Mouse (Mus musculus) stomach, embryonic 14.5 days (tissue): ENCODE data around the gene Spata16. TPM values are rescaled to one million over a fixed set of nuclear protein-coding genes. Genes with fewer than 3 reads are reported as not detected.

Experiments
- ATAC-seq: fragments of 200-750 bp; cut with Nextera tagmentation; 2 replicates; pipeline ENCODE4 v1.8.0; 2017; ENCODE audit warnings: low read depth, moderate TSS enrichment; ENCODE audit not compliant: insufficient number of reproducible peaks, insufficient read depth, low FRiP score
- H3K27ac ChIP-seq: fragments of 300-500 bp; sonication (generic); 2 replicates; pipeline ENCODE4 v1.5.1; 2014; ENCODE audit warnings: mild to moderate bottlenecking, low read length, moderate library complexity, mixed read lengths
- H3K27me3 ChIP-seq: fragments of 300-500 bp; sonication (generic); 2 replicates; pipeline ENCODE4 v1.6.1; 2014; ENCODE audit warnings: low read length, control low read depth, mixed read lengths; ENCODE audit not compliant: control insufficient read depth, insufficient read depth
- H3K36me3 ChIP-seq: fragments of 300-500 bp; sonication (generic); 2 replicates; pipeline ENCODE4 v1.6.1; 2014; ENCODE audit warnings: mild to moderate bottlenecking, control low read depth, low read length, moderate library complexity, mixed read lengths; ENCODE audit not compliant: control insufficient read depth, insufficient read depth
- H3K4me1 ChIP-seq: fragments of 300-500 bp; sonication (generic); 2 replicates; pipeline ENCODE4 v1.6.1; 2014; ENCODE audit warnings: low read length, control low read depth, mixed read lengths; ENCODE audit not compliant: control insufficient read depth, insufficient read depth
- H3K4me2 ChIP-seq: fragments of 300-500 bp; sonication (generic); replicated peaks from 2 replicates; pipeline ENCODE4 v1.6.1; 2014; ENCODE audit warnings: low read depth, low read length, control low read depth
- H3K4me3 ChIP-seq: fragments of 300-500 bp; sonication (generic); 2 replicates; pipeline ENCODE4 v1.5.1; 2014; ENCODE audit warnings: low read depth, low read length, control low read depth
- H3K9ac ChIP-seq: fragments of 300-500 bp; sonication (generic); replicated peaks from 2 replicates; pipeline ENCODE4 v1.6.1; 2014; ENCODE audit warnings: low read depth, mild to moderate bottlenecking, control low read depth, low read length, moderate library complexity, mixed read lengths
- H3K9me3 ChIP-seq: fragments of 300-500 bp; sonication (generic); 2 replicates; pipeline ENCODE4 v1.6.1; 2016; ENCODE audit warnings: low read depth, low read length, control low read depth; ENCODE audit not compliant: control insufficient read depth
- WGBS: fragments of 180-500 bp; shearing (Covaris S2); extraction: QIAGEN DNeasy Blood & Tissue Kit; methylation state at CpG from one replicate; pipeline ENCODE4 v1.1.7; 2014; 5-methylcytosine and 5-hydroxymethylcytosine counted together
- polyA plus RNA-seq: library from polyadenylated mRNA; unstranded; fragments of >200 nt; fragmentation: Nextera tagmentation; extraction: Ambion mirVana; gene quantifications from 2 replicates; pipeline ENCODE4 v1.2.1, GENCODE M21; 2014

The Spata16 gene
- polyA plus RNA-seq, 1 experiment from 2014 or later: not detected

DNA sequence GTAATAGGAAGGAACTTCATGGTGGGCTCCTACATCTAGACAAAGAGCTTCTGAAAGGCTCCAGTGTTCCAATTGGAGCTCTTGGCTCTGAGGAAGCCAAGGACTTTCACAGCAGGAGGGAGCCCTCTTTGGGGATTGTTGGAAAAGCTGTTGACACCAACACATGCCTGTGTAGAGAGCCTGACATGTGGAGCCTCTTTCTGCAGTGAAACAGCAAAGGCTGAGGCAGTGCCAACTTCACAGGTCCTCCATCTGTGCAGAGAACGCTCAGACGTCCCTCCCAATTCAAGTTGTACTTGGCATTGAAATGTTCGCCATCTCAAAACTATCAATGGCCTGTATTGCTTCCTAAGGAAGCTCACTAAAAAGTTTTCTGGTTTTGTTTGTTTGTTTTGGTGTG, 207.6 kb downstream of the Spata16 start:
- Histone ChIP-seq H3K36me3 (no peaks in the 10 kb centered on the region), H3K27ac (no peak overlapping the region), H3K4me3 (no peak overlapping the region), H3K9me3 (no peaks in the 10 kb centered on the region; the same call in 1 of the 2 replicates), H3K27me3 (no peaks in the 10 kb centered on the region), H3K9ac (no peak overlapping the region), H3K4me1 (no peaks in the 10 kb centered on the region), H3K4me2 (no peak overlapping the region)
- 79% methylated on average over 3 of the region's 3 CpGs for WGBS
- ATAC-seq: no peak

DNA sequence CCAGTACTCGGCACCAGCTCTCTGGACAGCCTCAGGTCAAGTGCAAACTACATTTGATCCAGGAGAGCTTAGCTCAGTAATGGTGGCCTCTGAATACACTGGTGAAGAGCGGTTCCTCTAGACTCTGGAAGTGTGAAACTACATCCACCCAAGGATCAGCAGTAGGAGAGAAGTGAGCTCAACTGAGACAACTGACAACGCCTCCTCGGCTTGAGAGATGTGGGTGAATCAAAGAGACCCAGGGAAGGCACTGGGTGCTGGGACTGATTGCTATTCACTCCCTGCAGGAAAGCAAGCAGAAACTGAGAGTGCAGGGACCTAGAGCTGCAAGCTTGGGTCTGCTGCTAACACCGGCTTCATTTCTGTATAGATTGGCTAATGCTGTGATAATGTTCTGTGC, 210.5 kb downstream of the Spata16 start:
- H3K4me1 ChIP-seq: no peaks in the 10 kb centered on the region
- H3K27me3 ChIP-seq: no peaks in the 10 kb centered on the region
- no peaks in the 10 kb centered on the region; the same call in 1 of the 2 replicates for H3K9me3 ChIP-seq
- no peak overlapping the region for H3K27ac ChIP-seq
- WGBS: 54% methylated on average over 5 of the region's 5 CpGs
- H3K36me3 ChIP-seq: no peaks in the 10 kb centered on the region
- H3K4me2 ChIP-seq: no peak overlapping the region
- ATAC-seq: no peak
- H3K4me3 ChIP-seq: no peak overlapping the region
- no peak overlapping the region for H3K9ac ChIP-seq

DNA sequence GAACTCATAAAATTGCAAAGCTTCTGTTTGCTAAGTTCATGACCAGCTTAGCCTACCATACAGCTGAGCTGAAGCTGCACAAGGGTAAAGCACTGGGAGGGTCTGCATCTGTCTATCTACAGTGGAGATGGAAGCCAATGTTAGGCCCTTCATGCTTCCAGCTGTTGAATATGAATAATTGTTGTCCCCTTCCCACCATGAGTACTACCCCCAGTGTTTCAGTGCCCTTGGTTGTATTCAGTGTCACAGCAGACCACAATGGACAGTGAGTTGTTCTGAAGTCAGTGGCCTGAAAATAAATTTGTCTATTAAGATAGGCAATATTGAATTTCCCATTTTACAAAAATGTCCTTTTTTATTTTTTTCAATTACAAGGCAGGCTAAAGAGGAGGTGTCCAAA, 212.8 kb downstream of the Spata16 start:
- Histone ChIP-seq H3K9ac (no peak overlapping the region), H3K27ac (no peak overlapping the region), H3K4me1 (no peaks in the 10 kb centered on the region), H3K4me2 (no peak overlapping the region), H3K27me3 (no peaks in the 10 kb centered on the region), H3K36me3 (no peaks in the 10 kb centered on the region), H3K4me3 (no peak overlapping the region), H3K9me3 (no peaks in the 10 kb centered on the region; the same call in 1 of the 2 replicates)
- ATAC-seq: no peak

DNA sequence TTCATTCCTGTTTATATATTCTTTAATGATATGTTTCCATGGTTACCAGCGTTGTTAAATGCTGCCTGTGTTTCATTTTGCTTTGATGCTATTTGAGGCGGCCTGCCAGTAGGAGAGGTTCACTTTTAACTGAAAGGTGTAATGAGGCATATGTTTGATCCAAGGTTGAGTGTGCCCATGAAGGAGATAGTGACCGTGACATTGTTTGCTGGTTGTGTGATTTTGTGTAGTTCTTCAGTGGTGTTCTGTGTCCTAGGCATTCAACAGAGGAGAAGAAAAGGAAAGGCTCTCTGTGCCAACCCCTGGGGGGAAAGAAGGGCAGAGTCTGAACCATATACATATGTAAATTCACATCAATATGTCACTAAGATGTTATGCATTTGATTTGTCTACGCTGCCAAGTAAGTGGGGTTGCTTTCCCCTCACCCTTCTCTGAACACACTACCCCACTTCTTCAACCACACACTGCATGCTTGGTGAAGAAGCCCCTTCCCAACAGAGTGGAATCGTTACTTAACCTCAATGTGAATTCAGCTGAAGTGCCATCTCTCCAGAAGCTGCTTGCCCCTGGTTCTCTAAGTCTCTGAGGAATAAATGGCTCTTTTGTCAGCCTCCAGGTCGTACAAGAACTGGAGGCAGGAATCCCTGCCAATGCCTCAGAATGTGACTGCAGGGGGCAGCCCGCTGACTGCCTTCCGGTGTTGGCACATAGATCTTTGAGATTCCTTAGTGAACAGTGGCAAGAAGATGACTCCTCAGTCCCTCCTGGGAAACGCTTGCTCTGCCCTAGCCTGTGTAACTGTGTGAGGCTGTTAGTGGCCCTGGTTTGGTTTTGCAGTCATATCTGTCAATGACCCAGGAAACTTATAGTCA, 213.5 kb downstream of the Spata16 start:
- Histone ChIP-seq H3K4me3 (no peak overlapping the region), H3K36me3 (no peaks in the 10 kb centered on the region), H3K27me3 (no peaks in the 10 kb centered on the region), H3K4me1 (no peaks in the 10 kb centered on the region), H3K9me3 (no peaks in the 10 kb centered on the region; the same call in 1 of the 2 replicates), H3K4me2 (no peak overlapping the region), H3K9ac (no peak overlapping the region), H3K27ac (no peak overlapping the region)
- 74% methylated on average over 9 of the region's 9 CpGs for WGBS
- ATAC-seq: no peak

DNA sequence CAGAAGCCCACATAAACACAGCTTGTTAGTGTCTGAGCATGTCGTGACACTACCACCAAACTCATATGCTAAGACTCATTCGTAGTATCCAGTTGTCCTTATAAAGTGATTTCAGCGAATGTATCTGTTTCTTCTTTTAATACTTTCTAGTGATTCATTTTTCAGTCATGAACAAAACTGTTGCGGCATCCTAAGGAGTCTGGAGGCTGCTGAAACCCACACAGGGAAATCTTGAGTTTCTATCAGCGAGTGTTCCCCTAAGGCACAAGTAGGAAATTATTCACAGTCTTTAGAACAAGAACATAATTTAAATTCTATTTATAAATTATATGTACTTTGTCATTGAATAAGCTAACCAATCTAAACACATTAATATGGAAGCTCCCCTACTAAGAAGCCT, 216.1 kb downstream of the Spata16 start:
- H3K36me3 ChIP-seq: no peaks in the 10 kb centered on the region
- ATAC-seq: no peak
- 78% methylated on average over 5 of the region's 5 CpGs for WGBS
- no peak overlapping the region for H3K4me2 ChIP-seq
- H3K9me3 ChIP-seq: no peaks in the 10 kb centered on the region; the same call in 1 of the 2 replicates
- no peaks in the 10 kb centered on the region for H3K4me1 ChIP-seq
- no peak overlapping the region for H3K9ac ChIP-seq
- no peaks in the 10 kb centered on the region for H3K27me3 ChIP-seq
- H3K27ac ChIP-seq: no peak overlapping the region
- no peak overlapping the region for H3K4me3 ChIP-seq

DNA sequence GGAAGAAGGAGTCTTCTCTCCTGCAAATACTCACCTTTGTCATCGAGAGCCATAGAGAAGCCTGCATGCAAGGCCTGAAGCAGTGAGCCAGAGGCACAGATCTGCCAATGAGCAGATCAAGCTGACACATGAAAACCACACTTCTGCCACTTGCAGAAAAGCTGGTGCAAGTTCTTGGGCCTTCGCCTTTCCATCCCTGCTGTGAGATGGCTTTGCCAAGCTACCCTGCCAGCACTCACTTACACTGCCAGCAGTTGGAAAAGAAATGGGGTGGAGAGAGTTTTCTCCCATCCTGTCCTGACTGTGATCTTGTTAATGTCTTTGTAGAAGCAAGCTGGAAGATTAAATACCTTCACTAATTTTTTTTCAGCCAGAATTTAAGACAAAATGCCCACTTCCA, 237.3 kb downstream of the Spata16 start:
- H3K27me3 ChIP-seq: no peaks in the 10 kb centered on the region
- H3K36me3 ChIP-seq: no peaks in the 10 kb centered on the region
- no peak for ATAC-seq
- no peak overlapping the region for H3K4me3 ChIP-seq
- WGBS: 74% methylated on average over 2 of the region's 2 CpGs
- no peak overlapping the region for H3K27ac ChIP-seq
- no peaks in the 10 kb centered on the region for H3K4me1 ChIP-seq
- no peak overlapping the region for H3K9ac ChIP-seq
- H3K4me2 ChIP-seq: no peak overlapping the region
- H3K9me3 ChIP-seq: no peaks in the 10 kb centered on the region

DNA sequence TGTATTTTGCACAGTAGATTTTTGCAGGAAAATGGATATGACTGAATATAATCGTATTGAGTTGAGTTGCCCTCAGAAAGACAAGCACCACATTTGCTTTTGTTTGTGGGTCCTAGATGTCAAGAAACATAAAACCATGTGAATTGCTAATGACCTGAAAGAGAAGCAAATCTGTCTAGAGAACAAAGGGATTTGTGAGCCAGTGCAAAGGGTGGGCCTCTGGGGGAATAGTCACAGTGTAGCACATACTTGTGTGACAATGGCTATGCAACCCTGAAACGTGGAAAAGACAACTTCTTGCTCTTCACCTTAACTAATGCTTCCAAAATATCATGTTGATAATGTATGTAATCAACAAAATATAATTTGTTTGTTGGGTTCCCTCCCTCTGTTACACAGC, 239.9 kb downstream of the Spata16 start:
- Histone ChIP-seq H3K9me3 (no peaks in the 10 kb centered on the region), H3K36me3 (no peaks in the 10 kb centered on the region), H3K27ac (no peak overlapping the region), H3K27me3 (no peaks in the 10 kb centered on the region), H3K4me3 (no peak overlapping the region), H3K4me2 (no peak overlapping the region), H3K9ac (no peak overlapping the region), H3K4me1 (no peaks in the 10 kb centered on the region)
- ATAC-seq: no peak
- 72% methylated on average over 2 of the region's 2 CpGs for WGBS

DNA sequence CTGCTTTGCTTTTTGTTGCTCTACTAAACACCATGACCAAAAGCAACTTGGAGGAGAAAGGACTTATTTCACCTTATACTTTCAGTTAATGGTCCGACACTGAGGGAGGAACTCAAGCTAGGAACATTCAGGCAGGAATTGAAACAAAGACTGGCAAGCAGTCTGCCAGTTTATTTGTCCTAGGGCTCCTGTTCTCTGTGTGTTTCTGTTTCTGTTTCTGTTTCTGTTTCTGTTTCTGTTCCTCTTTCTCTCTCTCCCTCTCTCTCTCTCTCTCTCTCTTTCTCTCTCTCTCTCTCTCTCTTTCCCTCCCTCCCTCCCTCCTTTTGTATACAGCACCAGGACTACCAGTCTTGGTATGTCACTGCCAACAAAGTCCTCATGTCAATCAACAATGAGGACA, 279.2 kb downstream of the Spata16 start:
- no peak overlapping the region for H3K4me2 ChIP-seq
- H3K27ac ChIP-seq: no peak overlapping the region
- ATAC-seq: no peak
- WGBS: 83% methylated on average over 1 of the region's 1 CpGs
- H3K4me3 ChIP-seq: no peak overlapping the region
- H3K4me1 ChIP-seq: no peaks in the 10 kb centered on the region
- H3K9ac ChIP-seq: no peak overlapping the region
- H3K27me3 ChIP-seq: no peaks in the 10 kb centered on the region
- H3K36me3 ChIP-seq: no peaks in the 10 kb centered on the region
- no peaks in the 10 kb centered on the region for H3K9me3 ChIP-seq

DNA sequence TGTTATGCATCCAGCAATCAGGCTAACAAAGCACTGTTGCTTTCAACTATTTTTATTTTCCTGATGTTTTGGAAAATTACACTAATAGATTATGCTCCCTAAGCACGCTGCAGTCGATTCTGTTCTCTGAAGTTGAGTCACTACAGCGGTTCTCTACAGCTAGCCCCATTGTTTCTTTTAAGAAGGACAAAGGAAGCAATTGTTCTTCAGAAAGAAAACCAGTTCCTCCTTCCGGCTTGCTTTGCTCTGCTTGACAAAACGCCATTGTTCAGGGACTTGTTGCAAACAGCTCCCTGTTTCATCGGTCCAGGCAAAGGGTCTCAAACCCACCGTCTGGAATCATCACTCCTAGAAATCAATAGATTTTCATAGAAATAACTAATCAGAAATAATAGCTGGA, 283.6 kb downstream of the Spata16 start:
- no peak for ATAC-seq

More for the DNA sequence above, 283.6 kb downstream of the Spata16 start:
- no peak overlapping the region for H3K4me3 ChIP-seq
- H3K4me2 ChIP-seq: no peak overlapping the region
- 68% methylated on average over 7 of the region's 7 CpGs for WGBS
- no peaks in the 10 kb centered on the region for H3K36me3 ChIP-seq
- H3K4me1 ChIP-seq: no peaks in the 10 kb centered on the region
- no peak overlapping the region for H3K9ac ChIP-seq
- no peaks in the 10 kb centered on the region for H3K27me3 ChIP-seq
- no peak overlapping the region for H3K27ac ChIP-seq
- no peaks in the 10 kb centered on the region; the same call in 1 of the 2 replicates for H3K9me3 ChIP-seq
